In the genomic region with DNA sequence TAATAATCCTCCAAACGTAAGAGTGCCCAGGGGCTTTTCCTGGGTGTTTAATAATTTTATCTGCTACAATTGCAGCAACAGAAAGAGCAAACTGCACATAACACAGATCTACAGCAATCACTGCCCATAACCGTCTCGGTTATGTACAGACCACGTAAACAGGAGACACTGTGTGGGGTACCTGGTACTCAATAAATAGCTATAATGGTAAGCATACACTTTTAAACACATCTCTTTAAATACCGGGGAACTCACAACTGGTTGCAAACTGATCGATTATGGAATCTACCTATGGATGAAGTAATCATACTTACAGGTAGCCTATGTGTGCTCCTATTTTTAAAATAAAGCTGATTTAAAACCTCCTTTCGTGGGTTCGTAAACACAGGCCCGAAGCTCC, we compare ENCODE assay signal across 9 mouse cellular contexts. TPM values are rescaled to one million over a fixed set of nuclear protein-coding genes. Genes with fewer than 3 reads are reported as not detected.
DNase-seq lines count a peak whose midpoint lies in the region; ATAC-seq and TF ChIP-seq lines count a peak whose summit lies in the region.
"Had no signal": no experiment of that assay in that cellular context is flagged by ENCODE, and none has a peak within 500 bp of the region (broad histone marks: within the 10 kb centered on the region; RNA-seq: fewer than 3 reads in every experiment).

No protein-coding gene starts in this region.

- WGBS in liver, adult 2 months = 10% methylated on average over 9 of the region's 9 CpGs
- 6% methylated on average over 9 of the region's 9 CpGs for WGBS in intestine, postnatal 0 days
- WGBS in neural tube, embryonic 14.5 days = 13% methylated on average over 9 of the region's 9 CpGs

- peak; percentile 25 for DNase-seq in liver, adult 2 months (ENCODE audit: extremely low read depth, low read depth, low spot score)
- DNase-seq in liver = no peak
- no peak for DNase-seq in right cerebral cortex, postnatal 14 days
- no peak for DNase-seq in left cerebral cortex, postnatal 36 days (ENCODE audit: low spot score in 2 of 2)
- DNase-seq in kidney, postnatal 36 days = no peak

- H3K9ac ChIP-seq in liver, adult 2 months (ENCODE audit: low read depth, low read length) = peak overlapping the region; percentile 83
- H3K9ac ChIP-seq in intestine, postnatal 0 days (ENCODE audit: low read depth, low read length) = peak overlapping the region; percentile 92
- H3K9ac ChIP-seq in neural tube, embryonic 14.5 days (replicated peaks; ENCODE audit: low read depth, low read length) = peak overlapping the region; percentile 97

- TF ChIP-seq POLR2A in liver, adult 2 months (IDR thresholded peaks at IDR 0.05; ENCODE audit: extremely low read depth, insufficient read depth, low read length) = no peak
- TF ChIP-seq POLR2A in embryonic fibroblast, embryonic 13.5 days (IDR thresholded peaks at IDR 0.05; ENCODE audit: low read depth, low read length) = no peak

- H3K4me3 ChIP-seq in liver, adult 2 months (ENCODE audit: insufficient read depth, low read depth, low read length) = peak overlapping the region; percentile 95
- H3K4me3 ChIP-seq in embryonic fibroblast, embryonic 13.5 days (ENCODE audit: insufficient read depth, low read length) = peak overlapping the region; percentile 78
- H3K4me3 ChIP-seq in intestine, postnatal 0 days (ENCODE audit: low read depth, low read length) = peak overlapping the region; percentile 65
- peak overlapping the region; percentile 81 for H3K4me3 ChIP-seq in neural tube, embryonic 14.5 days (ENCODE audit: low read depth, low read length)

- H3K4me1 ChIP-seq in liver, adult 2 months (ENCODE audit: control insufficient read depth, insufficient read depth, low read length) = peaks cover 2% of the 10 kb centered on the region; the same call in 1 of the 2 replicates
- H3K4me1 ChIP-seq in embryonic fibroblast, embryonic 13.5 days (ENCODE audit: control insufficient read depth, insufficient read depth, low read length) = no peaks in the 10 kb centered on the region
- H3K4me1 ChIP-seq in intestine, postnatal 0 days (replicated peaks; ENCODE audit: control insufficient read depth, insufficient read depth, low read length) = no peaks in the 10 kb centered on the region
- peaks cover 7% of the 10 kb centered on the region; the same call in 1 of the 2 replicates for H3K4me1 ChIP-seq in neural tube, embryonic 14.5 days (ENCODE audit: control insufficient read depth, insufficient read depth, low read length)

- H3K36me3 ChIP-seq in liver, adult 2 months (ENCODE audit: control insufficient read depth, insufficient read depth, low read length) = no peaks in the 10 kb centered on the region
- H3K36me3 ChIP-seq in intestine, postnatal 0 days (ENCODE audit: control insufficient read depth, insufficient read depth) = peaks cover 9% of the 10 kb centered on the region; the same call in 1 of the 2 replicates
- peaks cover 6% of the 10 kb centered on the region for H3K36me3 ChIP-seq in neural tube, embryonic 14.5 days (ENCODE audit: control insufficient read depth, insufficient read depth, low read length)

- H3K79me2 ChIP-seq in liver, adult 2 months (ENCODE audit: control insufficient read depth, insufficient read depth, low read length) = peaks cover 2% of the 10 kb centered on the region; the same call in 1 of the 2 replicates

- ATAC-seq in intestine, postnatal 0 days = no peak
- no peak for ATAC-seq in neural tube, embryonic 14.5 days (ENCODE audit: low read depth)

- H3K27ac ChIP-seq in liver, adult 2 months (replicated peaks; ENCODE audit: insufficient read depth, low read depth, low read length) = no peak overlapping the region
- no peak overlapping the region for H3K27ac ChIP-seq in embryonic fibroblast, embryonic 13.5 days (ENCODE audit: insufficient read depth, low read length)
- peak overlapping the region; percentile 77 for H3K27ac ChIP-seq in intestine, postnatal 0 days (ENCODE audit: low read depth, low read length)
- H3K27ac ChIP-seq in neural tube, embryonic 14.5 days (ENCODE audit: low read depth, low read length) = peak overlapping the region; percentile 94

- peak overlapping the region; percentile 68 for H3K4me2 ChIP-seq in intestine, postnatal 0 days (replicated peaks; ENCODE audit: low read depth)
- peak overlapping the region; percentile 81 for H3K4me2 ChIP-seq in neural tube, embryonic 14.5 days (ENCODE audit: low read depth, low read length)

- intact Hi-C loops in left cerebral cortex, postnatal 36 days (cut with DNase I) = no loop called here

- no peaks in the 10 kb centered on the region for H3K27me3 ChIP-seq in liver, adult 2 months (ENCODE audit: control insufficient read depth, insufficient read depth, low read length)
- no peaks in the 10 kb centered on the region for H3K27me3 ChIP-seq in intestine, postnatal 0 days (replicated peaks; ENCODE audit: control insufficient read depth, insufficient read depth, low read length)
- no peaks in the 10 kb centered on the region for H3K27me3 ChIP-seq in neural tube, embryonic 14.5 days (ENCODE audit: control insufficient read depth, insufficient read depth, low read length)

- TF ChIP-seq CTCF in liver, adult 2 months (IDR thresholded peaks at IDR 0.05; ENCODE audit: low read depth, low read length) = no peak
- no peak for TF ChIP-seq CTCF in embryonic fibroblast, embryonic 13.5 days (IDR thresholded peaks at IDR 0.05; ENCODE audit: borderline replicate concordance, insufficient read depth, low read length)
- no peak for TF ChIP-seq CTCF in intestine, postnatal 0 days (IDR thresholded peaks at IDR 0.05; ENCODE audit: low read depth)

- no peaks in the 10 kb centered on the region for H3K9me3 ChIP-seq in intestine, postnatal 0 days (ENCODE audit: control insufficient read depth)
- H3K9me3 ChIP-seq in neural tube, embryonic 14.5 days (ENCODE audit: control insufficient read depth, low read length) = no peaks in the 10 kb centered on the region

RNA-seq across cellular contexts. Expression of a gene that starts 0.7 kb away (rescaled TPM):
- total RNA-seq in liver, adult 2 months (2014; rRNA removed) = 5.6 and 7.0 TPM in 2 replicates
- polyA plus RNA-seq in liver, adult 2 months (2012; rRNA removed) = 6.6 and 7.0 TPM in 2 replicates
- 28.4 and 49.7 TPM in 2 replicates for polyA plus RNA-seq in embryonic fibroblast, embryonic 13.5 days (2011; ENCODE audit: insufficient read length, low read depth, missing spikeins)
- polyA plus RNA-seq in intestine, postnatal 0 days (2015; fragmentation: Nextera tagmentation; extraction: Ambion mirVana) = 41.8 and 43.3 TPM in 2 replicates
- polyA plus RNA-seq in neural tube, embryonic 14.5 days (2014; fragmentation: Nextera tagmentation; extraction: Ambion mirVana) = 133 and 154 TPM in 2 replicates
- total RNA-seq in left cerebral cortex, postnatal 36 days (2021) = 10 to 100 TPM; 24.0 to 28.5 TPM

RNA-seq across cellular contexts. Expression of a gene that starts 22.3 kb away (rescaled TPM):
- total RNA-seq in liver, adult 2 months (2014; rRNA removed) = 125 and 199 TPM in 2 replicates
- polyA plus RNA-seq in liver, adult 2 months (2012; rRNA removed) = 210 and 244 TPM in 2 replicates
- not detected in 2 replicates for polyA plus RNA-seq in embryonic fibroblast, embryonic 13.5 days (2011; ENCODE audit: insufficient read length, low read depth, missing spikeins)
- 11.2 and 13.0 TPM in 2 replicates for polyA plus RNA-seq in intestine, postnatal 0 days (2015; fragmentation: Nextera tagmentation; extraction: Ambion mirVana)
- 6.9 and 8.5 TPM in 2 replicates for polyA plus RNA-seq in neural tube, embryonic 14.5 days (2014; fragmentation: Nextera tagmentation; extraction: Ambion mirVana)
- total RNA-seq in left cerebral cortex, postnatal 36 days (2021) = 1 to 10 TPM; 1.0 to 1.8 TPM

RNA-seq across cellular contexts. Expression of a gene that starts 44.1 kb away (rescaled TPM):
- total RNA-seq in liver, adult 2 months (2014; rRNA removed) = not detected in 2 replicates
- not detected in 2 replicates for polyA plus RNA-seq in liver, adult 2 months (2012; rRNA removed)
- not detected in 2 replicates for polyA plus RNA-seq in embryonic fibroblast, embryonic 13.5 days (2011; ENCODE audit: insufficient read length, low read depth, missing spikeins)
- polyA plus RNA-seq in intestine, postnatal 0 days (2015; fragmentation: Nextera tagmentation; extraction: Ambion mirVana) = not detected in 2 replicates
- not detected in 2 replicates for polyA plus RNA-seq in neural tube, embryonic 14.5 days (2014; fragmentation: Nextera tagmentation; extraction: Ambion mirVana)
- total RNA-seq in left cerebral cortex, postnatal 36 days (2021) = not detected
- polyA plus RNA-seq: gonadal fat pad, adult 2 months had no signal

RNA-seq across cellular contexts. Expression of a gene that starts 45.7 kb away (rescaled TPM):
- total RNA-seq in liver, adult 2 months (2014; rRNA removed) = 3.1 and 3.6 TPM in 2 replicates
- polyA plus RNA-seq in liver, adult 2 months (2012; rRNA removed) = 1.3 and 2.2 TPM in 2 replicates
- 0.65 and 2.0 TPM in 2 replicates for polyA plus RNA-seq in embryonic fibroblast, embryonic 13.5 days (2011; ENCODE audit: insufficient read length, low read depth, missing spikeins)
- 6.4 and 6.7 TPM in 2 replicates for polyA plus RNA-seq in intestine, postnatal 0 days (2015; fragmentation: Nextera tagmentation; extraction: Ambion mirVana)
- 25.3 and 32.3 TPM in 2 replicates for polyA plus RNA-seq in neural tube, embryonic 14.5 days (2014; fragmentation: Nextera tagmentation; extraction: Ambion mirVana)
- total RNA-seq in left cerebral cortex, postnatal 36 days (2021) = 1 to 10 TPM; 4.6 to 5.1 TPM

Comparison
In these comparisons a context has a peak if more than half of its experiments do, and no peak if none do; other contexts are left out.
1. H3K27ac ChIP-seq: peak in intestine, postnatal 0 days (single experiment) and neural tube, embryonic 14.5 days (single experiment); none in liver, adult 2 months (single experiment) and embryonic fibroblast, embryonic 13.5 days (single experiment).
2. RNA of a gene that starts 22.3 kb away (polyA plus RNA-seq): 210 to 244 TPM in liver, adult 2 months; 11.2 to 13.0 TPM in intestine, postnatal 0 days, 6.9 to 8.5 TPM in neural tube, embryonic 14.5 days and not detected in embryonic fibroblast, embryonic 13.5 days; every median in the first group is over 10 times any median in the second.
3. Peak in every context shown above with its lines, with median percentiles within 50 percentile points of each other: H3K4me3 ChIP-seq and H3K9ac ChIP-seq.